Mouse (Mus musculus) kidney, adult 11 months (tissue): ENCODE measurements at regions not wholly inside any gene's neighbourhood (a gene's known extent, or its start where the extent isn't known, plus 50 kb on each side); places are given as distances from the start of the nearest gene placed in this dataset.

Experiments used
- DNase-seq: peaks from one replicate; pipeline ENCODE4 v3.0.0; 2022

DNA sequence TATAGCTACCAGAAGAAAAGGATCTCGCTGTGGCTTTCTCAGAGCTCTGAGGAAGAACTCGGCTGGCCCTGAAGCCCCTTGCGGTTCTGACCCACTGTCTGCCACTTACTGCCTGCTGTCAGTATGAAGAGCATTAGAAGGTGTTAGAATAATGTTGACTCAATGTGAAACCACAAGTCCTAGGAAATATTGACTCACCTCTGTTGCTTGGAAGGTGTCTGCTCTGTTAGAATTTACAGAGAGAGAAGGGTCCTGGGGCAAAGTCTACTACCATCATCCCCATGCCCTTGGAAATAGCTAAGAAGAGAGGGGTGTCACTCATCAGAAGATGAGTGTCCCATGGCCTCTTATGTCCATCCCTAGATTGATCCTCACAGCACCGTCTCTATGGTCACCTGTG lies 197.9 kb downstream of the Hlx start:
- no peak for DNase-seq

DNA sequence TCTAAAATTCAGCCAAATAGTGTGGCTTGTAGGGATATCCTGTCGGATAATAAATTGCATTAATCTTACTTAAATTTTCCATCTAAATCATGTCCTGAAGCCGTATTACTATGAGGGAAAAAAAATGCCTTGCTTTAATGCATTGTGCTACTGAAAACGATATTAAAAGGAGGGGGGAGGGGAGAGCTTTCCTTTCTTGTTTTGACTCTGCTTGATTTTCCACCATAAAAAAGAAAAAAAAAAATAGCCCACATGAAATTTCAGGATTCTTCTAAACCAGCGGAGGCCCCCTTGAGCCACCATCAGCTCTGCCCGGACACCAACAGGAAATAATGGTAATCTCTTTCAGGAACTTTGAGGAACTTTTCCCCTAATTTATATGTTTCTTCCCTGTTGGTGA lies 198.5 kb downstream of the Hlx start:
- DNase-seq, result no peak

DNA sequence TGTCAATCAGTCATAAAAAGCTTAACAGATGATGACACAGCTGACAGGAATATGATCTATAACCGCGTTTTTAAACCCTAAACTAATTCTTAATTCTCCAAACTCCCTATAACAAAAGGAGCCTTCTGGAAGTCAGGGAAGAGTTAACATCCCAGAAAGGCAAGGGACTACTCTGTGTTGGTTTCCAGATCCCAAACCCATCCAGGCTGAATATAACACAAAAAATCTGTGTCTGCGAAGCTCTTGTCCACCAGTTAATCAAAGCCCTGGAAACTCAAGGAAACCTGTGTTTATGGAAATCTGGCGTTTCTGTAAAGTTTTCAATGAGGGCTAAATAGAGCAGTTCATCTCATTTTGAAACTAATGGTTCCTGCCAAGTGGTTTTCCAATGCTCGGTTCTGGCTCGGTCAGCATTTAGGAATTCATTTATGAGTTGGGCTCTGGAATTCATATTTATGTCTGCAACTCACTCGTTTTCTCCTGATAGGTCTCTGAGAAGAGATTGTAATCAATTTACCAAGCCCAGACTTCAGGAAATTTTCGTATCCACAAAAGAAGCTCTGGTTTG lies 199.8 kb downstream of the Hlx start:
- no peak for DNase-seq

DNA sequence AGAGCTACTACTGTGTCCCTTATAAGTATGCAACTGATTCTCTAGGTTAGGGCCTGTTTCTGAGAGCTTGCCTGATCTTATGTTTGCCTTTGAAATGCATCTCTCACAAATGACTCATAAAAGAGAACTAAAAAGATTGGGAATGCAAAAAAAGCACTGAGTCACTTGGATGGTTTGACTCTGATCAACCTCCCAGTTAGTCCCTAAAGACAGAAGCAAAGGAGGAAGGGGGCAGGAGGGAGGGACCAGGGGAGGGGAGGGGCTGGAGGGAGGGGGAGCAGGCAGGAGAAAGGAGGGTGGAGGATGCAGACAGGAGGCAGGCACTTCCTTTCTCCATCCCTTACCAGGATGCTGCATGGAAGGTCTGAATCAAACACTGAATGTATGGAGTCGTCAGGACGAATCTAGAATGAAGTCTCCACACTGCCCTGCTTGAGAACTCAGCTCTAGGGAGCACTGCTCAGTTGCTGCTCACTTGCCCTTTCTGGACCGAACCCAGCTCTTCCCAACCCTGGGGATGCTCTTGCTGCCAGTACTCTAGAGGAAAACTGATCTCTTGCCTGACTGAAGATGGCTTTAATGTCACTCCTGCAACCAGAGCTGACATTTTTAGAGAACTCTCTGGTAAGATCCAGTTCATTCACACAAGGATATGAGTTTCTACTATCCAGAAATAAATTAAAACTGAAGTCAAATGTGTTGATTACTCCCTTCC lies 201.7 kb downstream of the Hlx start:
- DNase-seq, result no peak

DNA sequence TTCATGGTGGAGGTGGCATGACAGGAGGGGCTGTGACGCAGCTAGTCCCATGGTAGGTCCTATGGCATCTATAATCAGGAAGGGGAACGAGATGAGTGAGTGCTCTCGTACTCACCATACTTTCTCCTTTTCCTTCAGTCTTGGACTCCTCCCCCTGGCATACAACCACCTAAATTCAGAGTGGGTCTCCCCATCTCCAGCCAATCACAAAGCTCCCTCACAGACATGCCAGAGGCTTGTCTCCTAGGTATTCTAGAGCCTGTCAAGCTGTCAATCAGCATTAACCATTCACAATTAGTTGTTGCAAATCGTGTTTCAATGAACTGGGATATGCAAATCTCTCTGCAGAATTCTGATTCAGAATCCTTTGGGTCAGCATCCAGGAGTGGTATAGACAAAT lies 206.7 kb downstream of the Hlx start:
- DNase-seq, result no peak

DNA sequence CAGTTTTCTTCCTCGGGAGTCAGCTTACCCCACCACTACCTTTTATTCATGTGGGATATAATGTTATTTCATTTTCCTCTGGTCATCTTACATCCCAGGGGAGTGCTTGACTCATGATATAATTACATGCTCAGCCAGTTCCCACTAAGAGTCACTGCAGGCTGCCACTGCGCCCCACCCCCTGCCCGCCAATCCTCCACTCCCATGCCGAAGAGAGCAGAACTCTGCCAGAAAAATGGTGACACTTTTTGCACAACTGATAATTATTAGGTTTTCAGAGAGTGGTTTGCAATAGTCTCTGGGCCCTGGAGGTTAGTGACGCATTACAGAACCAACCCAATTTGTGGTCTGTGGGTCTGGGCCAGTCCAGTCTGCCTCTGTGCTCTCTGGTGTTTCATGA lies 212.9 kb downstream of the Hlx start:
- peak; percentile 2 for DNase-seq

DNA sequence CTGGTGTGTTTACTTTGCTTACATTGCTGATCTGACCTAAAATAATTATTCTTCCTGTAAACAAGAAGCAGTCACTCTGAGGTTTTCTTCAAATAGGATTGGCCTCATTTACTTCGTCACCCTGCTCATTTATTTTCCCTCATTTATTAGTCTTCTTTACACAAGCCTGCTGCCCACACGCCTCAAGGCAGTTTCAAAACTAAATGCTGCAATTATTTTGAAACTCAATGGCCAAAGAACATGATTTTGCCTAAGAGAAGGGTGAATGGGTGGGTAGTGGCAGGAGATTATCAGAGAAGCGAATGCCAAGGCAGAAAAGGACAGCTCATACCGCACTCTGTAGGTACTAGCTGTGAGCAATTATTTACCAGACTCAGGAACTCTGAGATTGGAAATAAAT lies 227.8 kb downstream of the Hlx start:
- DNase-seq, result no peak

DNA sequence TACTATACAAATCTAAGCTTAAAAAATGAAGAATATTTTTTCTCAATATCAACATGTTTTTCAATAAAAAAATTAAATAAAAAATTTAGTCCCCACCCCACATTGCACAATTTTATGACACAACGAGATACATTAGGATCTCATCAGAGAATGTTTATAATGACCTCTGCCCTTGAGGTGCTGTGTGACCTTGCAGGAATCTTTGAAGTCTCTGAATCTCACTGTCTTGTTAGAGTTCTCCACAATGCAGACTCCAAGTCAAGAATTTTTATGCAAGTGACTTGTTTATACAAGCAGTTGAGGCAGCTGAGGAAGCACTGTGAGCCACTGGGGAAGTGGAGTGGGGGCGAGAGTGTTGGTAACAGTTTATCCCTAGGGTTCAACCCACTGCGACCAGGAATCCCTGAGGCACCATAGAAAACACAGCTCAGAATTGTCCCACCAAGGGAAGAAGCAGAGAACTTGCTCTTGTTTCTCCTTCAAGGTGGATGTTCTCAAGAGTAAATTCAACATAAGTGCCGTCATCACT lies 228.5 kb downstream of the Hlx start:
- DNase-seq, result no peak

DNA sequence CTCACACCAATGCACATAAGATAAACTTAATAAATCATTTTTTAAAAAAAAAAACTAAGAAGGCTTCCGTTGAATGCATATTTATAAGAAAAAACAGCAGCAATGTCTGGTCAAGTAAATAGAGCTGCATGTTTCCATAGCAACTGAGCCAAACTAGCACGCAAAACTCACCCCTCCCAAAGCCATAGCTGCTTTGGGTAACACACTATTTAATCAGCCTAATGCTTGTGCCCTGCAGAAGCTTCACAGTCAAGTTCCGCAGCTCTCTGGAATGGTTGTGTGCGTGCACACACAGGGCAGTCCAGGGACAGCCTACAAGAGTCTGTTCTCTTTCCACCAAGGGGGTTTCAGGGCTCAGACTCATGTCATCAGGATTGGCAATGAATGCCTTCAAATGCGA lies 231.7 kb downstream of the Hlx start:
- DNase-seq, result no peak

DNA sequence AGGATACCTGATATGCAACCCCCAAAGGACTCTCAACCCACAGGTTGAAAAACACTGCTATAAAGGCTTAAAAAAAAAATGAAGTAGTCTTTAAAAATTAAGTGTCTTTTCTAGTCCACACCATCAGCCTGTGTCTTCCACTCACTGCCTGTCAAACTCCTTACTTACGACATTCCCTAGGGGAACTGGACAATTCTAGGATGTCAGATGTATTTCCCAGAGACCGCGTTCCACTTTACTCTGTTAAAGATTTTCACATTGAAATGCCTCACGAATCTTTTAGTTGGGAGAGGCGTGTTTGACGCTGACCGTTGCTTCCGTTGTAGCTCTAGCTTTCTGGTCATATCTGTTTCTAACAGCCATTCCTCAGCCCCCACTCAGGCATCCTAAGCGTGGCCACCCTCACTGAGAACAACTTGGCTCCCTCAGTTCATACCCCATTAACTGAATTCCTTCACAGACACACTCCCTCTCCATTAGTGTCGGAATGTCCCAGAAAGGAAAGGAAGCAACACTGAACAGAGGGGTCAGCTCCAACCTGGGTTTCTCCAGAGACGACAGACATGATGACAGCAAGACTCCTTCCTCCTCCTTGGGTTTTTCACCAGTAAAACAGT lies 233.4 kb downstream of the Hlx start:
- no peak for DNase-seq

DNA sequence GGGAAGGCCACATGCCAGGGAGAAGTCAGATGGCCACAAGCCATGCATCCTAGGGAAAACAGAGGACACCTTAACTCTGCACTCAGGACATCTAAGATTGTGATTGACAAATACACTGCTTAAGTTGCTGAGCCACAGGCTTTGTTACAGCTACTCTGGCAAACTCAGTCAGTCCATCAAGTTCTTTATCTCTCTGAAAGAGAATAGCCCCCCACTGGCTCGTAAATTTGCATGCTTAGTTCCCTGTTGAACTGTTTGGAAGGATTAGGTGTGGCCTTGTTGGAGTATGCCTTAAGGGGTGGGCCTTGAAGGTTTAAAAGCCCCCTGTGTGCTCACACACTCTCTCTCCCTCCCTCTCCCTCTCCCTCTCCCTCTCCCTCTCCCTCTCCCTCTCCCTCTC lies 235.4 kb downstream of the Hlx start:
- DNase-seq, result no peak

DNA sequence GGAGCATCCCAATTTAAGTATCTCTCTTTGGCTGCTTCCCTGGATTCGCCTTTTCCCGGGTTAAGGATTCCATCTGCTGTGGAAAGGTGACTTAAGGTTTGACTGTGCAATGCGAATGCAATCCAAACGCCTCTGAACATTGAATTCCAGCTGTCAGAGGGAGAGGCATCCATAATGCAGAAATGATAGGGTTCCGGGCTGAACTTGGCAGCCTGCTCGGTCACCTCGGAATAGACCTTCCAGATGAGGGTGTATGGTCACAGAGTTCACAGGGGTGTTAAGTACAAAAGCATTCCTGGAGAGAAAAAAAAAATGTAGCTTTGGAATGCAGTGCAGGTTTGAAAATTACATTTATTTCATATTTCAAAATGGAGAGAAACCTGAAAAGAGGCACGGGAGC lies 238.6 kb downstream of the Hlx start:
- DNase-seq, result no peak

DNA sequence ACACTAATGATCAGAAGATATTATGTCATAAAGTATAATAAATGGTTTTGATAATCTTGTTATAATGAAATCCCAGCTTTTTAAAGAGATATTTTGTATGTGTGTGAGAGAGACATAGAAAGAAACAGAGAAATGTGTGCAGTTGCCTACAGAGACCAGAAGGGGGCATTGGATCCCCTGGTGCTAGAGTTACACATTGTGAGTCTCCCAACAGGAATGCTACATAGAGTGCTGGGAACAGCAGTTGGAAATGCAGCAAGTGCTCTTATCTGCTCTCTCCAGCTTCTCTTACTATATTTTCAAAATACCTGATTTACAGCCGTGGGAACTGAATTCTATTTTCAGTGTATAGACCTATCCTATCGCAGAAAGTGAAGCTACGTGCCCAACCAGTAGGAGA lies 240.3 kb downstream of the Hlx start:
- DNase-seq, result no peak

DNA sequence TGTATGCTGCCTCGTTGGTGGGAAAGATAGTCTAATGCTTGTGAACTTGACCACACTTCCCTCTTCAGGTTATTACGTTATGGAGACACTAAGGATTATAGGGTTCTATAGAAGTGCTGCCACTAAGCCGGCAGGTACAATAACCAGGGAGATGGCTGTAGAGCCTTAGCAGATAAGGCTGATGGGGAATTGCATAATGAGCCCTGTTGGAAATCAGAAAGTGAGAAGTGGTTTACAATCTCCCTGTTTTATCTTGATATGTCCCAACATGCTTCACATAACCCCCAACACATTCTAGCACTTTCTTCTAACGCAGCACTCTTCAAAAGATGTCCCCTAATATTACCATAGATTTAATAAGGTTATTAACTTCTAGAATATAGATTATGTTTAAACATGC lies 241.2 kb downstream of the Hlx start:
- DNase-seq, result no peak

DNA sequence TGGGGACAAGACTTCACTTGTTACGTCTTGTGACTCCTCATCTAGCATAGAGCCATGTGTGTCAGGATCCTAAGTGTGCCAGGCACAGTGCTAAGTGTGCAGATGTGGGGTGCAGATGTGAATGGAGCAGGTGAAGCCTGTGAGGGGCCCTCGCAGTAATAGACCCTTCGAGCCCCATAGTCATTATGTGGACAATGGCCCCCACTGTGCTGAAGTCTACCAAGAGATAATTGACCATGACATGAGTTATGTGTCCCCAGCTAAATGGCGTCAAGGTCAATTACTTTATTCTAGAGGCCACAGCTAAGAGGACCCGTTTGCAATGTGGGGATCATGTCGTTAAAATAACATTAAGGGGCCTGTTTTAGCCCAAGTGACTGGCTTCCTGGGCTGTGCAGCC lies 245.0 kb downstream of the Hlx start:
- no peak for DNase-seq

DNA sequence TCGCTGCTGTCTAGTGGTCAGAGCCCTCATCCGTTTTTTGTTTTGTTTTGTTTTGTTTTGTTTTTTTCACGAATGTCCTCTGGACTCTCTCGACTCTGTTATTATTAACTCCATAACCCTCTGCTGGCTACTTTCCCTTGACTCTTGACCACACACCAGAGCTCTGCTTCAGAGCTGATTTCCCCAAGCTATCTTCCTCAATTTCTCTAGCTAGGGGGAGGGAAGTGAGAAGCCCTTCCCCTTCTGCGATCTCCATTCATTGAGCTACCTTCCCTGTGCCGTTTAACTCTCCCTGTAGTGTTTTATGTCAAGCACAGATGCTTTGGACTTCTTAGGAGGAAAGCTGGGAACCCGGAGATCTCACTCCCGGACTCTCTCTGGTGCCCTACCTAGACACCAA lies 247.6 kb downstream of the Hlx start:
- DNase-seq, result no peak

DNA sequence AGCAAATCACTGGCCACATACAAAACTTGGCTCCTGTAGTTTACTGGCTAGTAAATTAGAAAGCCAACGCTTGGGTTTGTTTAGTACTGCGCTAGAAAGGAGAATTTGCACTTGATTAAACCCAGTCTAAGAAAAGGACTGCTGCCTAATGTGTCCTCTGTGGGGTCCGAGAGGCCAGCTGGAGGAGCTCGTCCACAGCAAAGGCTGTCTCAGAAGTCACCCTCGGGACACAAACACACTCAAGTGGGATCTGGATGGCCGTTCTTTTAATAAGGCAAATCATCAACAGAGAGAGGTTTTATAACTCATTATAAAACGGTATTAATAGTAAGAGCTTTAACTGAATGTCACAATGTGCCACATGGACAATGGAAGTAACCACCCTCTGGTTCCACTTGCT lies 249.0 kb downstream of the Hlx start:
- no peak for DNase-seq

DNA sequence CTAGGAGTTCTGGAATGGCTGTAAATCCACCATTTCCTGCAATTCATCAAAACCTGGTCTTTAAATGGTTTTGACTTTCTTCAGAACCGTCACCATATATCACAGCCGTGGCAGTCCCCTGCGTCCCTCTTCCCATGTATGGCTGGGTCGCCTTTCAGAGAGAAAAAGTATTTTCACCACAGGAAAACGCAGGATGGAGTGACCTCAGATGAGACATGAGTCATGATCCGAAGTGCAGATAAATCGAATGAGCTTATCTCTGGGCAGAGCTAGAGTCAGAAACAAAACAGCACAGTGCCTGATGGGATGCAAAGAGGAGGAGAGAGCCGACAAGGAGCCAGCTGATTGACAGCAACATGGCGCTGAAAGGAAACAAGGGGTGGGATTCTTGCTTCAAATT lies 250.4 kb downstream of the Hlx start:
- no peak for DNase-seq

DNA sequence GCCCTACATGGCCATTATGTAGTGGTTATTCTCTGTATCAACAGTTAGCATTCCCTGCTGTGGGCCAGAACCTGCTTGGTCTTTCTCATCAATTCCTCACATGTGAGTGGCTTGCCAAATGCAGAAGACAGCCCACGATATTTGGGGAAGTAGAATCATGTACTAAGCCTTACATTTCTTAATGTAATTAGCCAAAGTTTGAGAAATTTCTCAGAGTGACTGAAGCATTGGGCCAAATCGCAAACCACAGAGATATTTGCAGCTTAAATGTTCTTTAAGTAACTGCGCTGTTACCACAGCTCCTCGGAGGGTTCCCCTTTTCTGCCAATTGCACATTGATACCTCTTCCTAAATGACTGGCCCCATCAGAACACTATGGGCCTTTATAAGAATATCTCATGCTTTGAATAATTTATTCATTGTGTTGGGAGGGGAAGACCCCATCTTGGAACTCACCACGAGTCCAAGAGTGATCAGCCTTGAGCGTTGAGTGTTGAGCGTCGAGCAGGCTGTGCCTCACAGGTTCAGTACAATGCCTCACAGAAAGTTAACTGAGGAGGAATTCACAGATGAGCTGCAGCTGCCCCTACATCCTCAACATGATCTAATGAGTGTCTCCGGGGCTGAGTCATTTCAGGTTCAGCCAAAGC lies 251.7 kb downstream of the Hlx start:
- no peak for DNase-seq

DNA sequence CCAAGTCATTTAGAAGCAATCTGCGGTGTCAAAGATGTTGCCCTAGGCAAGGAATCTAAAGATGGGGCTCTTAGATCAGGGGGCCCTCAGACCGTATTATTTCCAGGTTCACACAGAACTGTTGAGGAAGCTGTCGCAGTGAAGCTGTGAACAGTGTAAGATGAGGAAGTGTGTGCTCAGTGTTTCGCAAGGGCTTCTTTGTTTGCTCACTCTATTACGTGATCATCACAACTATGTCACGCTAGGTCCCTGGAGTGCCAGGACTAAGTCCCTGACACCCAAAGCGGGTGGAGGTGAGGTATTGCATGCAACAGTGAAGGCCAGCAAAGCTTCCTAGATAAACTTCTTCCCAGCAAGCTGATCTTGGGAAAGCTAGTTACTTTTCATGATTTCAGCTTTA lies 254.4 kb downstream of the Hlx start:
- DNase-seq, result no peak

DNA sequence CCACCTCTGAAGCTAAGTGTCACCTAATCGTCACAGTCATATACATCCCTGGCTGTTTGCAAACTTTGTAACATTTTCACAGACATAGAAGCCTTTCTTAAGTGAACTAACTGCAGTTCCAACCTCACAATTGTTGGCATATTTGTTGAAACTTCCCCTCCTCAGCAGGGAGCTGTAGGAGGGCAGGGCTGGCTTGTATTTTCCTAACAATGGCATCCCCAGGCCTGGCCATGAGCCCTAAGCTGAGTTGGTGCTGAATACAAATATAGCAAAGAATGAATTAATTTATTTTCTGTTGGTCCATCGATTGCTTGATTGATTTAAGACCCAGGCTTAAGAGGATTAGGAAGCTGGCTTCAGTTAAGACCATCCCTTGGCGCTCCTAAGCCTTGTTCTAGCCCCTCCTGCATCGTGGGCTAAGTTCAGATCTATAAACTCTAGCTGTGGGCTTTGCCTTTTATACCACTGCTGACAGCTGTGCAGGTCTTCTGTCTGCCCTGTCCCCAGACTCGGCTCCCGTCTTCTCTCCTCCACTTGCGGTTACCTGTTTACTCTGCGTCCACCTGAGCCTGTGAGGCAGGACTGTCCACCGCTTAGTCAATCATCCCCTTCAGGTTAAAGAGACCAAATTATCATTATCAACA lies 269.8 kb downstream of the Hlx start:
- no peak for DNase-seq

DNA sequence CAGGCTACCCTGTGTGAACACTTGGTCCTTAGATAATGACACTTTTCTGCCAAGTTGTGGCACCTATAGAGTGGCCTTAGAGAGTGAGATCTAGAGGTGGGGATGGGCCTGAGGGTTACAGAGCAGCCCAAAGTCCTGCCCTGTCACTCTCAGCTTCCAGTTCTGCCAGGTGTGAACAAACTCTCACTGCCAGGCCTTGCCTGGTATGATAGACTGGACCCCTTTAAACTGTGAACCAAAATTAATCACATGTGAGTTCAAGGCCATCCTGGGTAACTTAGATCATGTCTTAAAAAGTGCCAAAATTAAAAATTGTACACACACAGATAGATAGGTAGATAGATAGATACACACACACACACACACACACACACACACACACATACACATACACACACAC lies 271.0 kb downstream of the Hlx start:
- DNase-seq, result no peak

DNA sequence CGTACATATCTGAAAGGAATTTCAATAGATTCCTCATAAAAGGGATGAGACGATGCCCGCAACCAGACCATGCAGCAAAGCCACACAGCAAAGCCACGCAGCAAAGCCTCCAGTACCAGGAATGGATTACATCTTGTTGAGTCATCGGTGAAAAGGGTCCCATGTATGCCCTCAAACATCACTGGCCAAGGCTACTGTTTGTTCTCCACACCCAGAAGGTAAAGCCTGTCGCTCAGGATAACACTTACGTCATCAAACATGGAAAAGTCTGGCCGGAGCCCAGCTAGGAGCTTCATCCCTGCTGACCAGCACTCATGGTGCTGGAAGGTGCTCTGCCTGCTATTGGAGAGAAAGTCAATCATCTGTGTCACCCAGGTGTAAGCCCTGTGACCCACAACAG lies 275.7 kb downstream of the Hlx start:
- DNase-seq, result no peak

DNA sequence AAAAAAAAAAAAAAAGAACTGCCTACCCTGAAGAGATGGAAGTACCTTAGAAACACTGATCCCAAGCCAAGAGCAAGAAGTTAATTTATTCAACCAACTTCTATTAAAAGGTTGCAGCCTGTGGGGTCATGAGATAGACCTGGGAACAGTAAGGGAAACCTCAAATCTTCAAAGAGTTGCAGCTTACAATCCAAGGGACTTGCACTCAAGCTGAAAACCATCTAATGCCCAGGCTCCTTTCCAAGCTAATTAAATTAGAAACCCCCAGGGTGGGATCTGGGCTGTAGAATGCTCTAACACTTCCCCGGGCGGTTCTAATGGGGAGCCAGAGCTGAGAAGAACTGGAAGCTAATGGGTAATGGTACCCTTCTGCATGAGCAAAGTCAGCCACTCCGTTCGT lies 278.0 kb downstream of the Hlx start:
- DNase-seq, result no peak
